Mouse (Mus musculus): Measurements from ENCODE around the gene Ensa.
"Not testable (repeated sequence)": the region's sequence is repeated elsewhere in the genome, so short reads cannot be mapped to it uniquely, and the experiment has no call there.

Ensa gene

DNA sequence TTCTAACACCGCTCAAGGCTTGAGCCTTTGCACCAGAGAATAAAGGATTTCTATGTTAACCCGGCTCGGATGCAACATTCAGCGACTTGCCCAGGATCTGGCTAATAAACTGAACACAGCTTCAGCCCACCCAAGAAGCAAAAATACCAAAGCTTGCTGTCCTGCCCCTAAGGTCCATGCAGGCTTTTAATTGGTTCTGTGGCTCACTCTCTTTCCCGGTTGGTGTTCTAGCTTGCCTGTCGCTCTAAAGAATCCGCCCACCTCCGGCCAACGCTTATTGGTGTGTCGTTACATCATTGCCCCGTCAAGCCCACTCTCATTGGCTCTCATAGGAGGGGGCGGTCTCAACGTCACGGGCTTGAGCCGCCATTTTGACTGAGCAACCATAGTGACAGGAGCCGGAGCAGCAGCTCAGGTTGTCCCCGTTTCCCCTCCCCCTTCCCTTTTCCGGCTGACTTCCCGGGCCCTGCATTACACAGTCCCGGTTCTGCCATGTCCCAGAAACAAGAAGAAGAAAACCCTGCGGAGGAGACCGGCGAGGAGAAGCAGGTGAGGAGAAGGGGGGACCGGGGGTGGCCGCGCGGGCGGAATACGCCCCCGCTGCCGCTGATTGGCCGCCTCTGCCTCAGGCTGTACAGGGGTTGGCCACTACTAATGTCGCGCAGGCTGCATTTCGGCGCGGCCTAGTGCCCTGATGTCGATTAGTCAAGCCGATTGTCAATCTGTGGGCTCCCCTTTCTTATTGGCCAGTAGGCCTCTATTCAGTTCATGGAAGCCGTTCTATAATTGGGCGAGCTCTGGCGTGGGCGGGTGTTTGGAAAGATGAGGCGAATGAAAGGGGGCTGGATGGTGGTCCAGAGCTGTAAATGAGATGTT, at the start of gene Ensa:
Ensa (plus strand) TSS at position 366 of the 876 bp plus-strand sequence.
- in situ Hi-C loops (cut with MboI, MseI), result no loop called here

DNA sequence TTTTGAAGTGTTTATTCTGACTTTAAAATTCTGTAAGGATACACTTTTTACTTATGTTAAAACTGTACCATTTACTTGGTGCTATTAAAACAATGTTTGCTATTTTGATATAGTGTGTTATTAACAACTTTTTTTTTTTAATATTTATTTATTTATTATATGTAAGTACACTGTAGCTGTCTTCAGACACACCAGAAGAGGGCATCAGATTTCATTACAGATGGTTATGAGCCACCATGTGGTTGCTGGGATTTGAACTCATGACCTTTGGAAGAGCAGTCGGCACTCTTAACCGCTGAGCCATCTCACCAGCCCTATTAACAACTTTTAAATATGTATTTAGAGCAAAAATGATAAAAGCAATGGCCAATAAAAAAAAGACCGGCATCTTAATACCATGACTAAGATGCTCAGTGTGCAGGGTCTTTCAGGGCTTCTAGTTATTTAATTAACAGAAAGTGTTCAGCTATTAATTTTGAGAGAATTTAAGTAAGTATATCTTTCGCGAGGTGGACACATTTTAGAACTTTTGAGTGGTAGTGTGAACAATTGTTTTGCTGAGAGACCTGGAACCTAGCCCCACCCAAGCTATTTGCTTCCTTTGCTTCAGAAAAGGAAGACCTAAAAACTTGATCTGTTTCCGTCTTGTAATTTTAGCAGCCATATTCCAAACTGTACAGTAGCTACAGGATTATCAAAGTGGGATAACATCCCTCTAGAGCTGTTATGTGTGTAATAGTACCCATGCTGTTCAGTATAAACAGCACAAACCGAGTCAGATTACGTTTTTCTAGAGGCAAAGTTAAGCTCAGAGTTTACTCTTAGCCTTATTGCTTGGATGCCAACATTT, 36.8 kb upstream of the Ensa start:
- in situ Hi-C loops (cut with MboI, MseI), result no loop called here

DNA sequence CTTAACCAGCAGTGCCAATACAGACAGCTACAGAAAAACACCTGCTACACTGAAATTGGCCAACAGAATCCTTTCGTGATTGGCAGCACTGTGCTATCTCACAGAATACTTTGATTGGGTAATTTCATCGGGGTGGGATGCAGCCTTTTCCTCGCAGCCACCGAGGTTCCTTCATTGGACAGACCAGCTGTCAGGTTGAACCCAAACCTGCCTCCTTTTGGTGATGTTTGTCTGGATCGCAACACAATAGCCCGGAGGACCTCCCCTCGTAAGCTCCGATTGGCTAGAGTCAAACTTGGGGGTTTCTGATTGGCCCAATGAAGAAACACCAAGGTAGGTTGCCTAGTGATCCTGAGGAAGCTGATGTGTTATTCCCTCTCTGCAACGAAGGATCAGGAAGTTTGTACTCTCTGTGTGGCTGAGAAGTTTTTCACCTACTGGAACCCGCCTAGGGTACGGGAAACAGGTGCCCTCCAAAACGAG, 36.1 kb upstream of the Ensa start, which contains the start of gene Golph3l:
Golph3l (plus strand) TSS at position 331 of the 483 bp plus-strand sequence.
- in situ Hi-C loops (cut with MboI, MseI), result no loop called here

DNA sequence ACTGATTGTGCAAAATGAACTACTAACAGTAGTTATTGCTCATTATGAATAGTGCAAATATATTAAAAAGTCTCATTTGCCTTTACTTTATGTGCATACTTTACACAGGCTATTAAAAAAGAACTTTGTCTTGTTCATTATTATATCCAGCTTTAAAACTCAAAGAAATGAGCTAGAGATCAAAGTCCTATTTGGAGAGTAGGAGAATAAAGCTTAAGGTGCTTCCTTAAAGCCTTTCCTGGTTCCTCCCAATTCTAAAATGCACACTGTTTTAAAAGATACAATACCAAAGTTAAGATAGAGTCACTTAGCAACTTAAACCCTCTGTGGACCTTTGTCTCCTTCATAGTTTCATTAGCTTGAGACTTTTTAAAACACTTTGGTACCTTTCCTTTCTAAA, 26.1 kb upstream of the Ensa start:
- in situ Hi-C loops (cut with MboI, MseI), result no loop called here

DNA sequence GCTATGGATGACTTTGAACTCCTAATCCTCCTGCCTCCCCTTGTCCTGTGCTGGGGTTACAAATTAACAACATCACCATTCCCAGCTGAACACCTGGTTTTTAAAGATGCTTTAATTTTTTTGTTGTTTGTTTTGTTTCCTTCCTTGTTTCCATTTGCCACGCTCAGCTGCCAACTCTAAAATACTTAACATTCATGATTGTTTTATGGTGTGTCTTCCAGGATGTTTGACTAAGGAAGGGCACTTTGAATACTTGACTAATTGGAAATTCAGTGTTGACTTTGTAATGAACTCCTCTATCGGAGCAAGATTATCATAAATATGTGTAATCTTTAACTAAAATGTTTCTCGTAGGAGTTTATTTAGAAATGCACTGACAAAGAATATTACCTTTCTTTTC, 23.5 kb upstream of the Ensa start:
- in situ Hi-C loops (cut with MboI, MseI), result loop anchor here (5.0 kb wide), 1 partner anchor 54 kb away; no protein-coding TSS in a partner anchor

DNA sequence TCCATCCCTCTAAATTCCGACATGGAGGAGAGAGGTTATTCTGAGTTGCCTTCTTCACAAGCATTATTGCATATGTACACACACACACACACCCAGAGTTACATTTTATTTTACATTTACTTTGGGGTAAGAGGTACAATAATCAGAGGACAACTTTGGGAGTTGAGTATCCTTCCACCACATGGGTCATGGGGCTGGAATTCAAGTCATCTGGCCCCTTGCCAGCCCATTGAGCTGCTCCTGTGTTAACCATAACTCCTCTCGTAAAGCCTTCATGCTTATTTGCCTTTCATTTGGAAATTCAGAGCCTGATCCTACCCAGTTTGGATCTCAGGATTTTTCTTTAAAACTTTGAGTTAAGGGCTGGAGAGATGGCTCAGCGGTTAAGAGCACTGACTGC, 18.7 kb upstream of the Ensa start:
- in situ Hi-C loops (cut with MboI, MseI), result no loop called here

DNA sequence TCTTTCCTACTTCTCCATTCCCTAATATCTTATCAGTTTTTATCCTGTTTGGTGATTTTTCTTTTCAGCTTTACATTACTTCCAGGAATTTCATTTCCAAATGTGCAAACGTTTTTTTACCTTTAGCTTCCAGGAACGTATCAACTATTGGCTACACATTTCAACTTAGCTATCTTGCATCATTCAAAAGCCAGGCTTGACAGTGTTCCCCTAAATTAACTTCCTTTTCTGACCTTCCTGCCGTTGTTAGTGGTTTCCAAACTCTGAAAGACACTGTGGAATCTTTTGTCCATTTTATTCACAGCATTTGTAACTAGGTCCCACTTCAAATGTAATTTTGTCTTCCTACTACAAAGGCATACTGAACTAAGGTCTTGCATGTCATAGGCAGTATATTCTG, 15.6 kb upstream of the Ensa start:
- in situ Hi-C loops (cut with MboI, MseI), result no loop called here

DNA sequence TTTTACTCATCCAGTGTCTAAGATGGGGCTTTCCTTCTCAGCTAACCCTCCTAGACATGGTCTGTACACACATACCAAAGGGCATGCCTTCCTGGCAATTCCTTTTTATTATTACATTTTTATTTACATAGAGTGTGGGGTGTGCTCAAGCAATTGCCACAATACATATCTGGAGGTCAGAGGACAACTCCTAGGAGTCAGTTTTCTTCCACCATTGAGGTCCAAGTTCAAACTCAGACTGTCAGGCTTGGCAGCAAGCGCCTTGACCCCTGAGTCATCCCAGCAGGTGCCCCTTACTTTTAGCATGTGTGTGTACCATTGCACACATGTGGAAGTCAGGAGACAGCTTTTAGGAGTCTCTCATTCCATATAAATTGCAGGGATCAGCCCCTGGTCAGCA, 10.8 kb upstream of the Ensa start:
- in situ Hi-C loops (cut with MboI, MseI), result no loop called here

DNA sequence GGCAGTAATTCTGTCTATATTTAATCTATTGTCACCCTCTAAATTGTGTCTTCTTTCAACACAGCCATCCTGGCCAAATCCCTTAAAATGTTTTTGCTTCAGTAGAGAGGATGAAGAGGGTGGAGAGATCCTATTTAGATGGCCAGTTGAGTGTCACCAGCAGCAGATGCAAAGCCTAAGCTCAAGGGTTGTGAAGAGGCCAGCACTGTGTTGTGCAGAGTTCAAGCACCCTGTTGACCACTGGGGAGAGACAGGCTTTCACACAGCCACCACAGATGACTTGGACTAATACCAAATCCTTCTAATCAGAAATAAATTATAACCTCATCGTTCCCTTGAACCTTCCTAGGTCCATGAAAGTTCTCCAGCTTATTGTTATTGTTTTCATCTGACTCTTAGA, 6.3 kb upstream of the Ensa start:
- in situ Hi-C loops (cut with MboI, MseI), result no loop called here

DNA sequence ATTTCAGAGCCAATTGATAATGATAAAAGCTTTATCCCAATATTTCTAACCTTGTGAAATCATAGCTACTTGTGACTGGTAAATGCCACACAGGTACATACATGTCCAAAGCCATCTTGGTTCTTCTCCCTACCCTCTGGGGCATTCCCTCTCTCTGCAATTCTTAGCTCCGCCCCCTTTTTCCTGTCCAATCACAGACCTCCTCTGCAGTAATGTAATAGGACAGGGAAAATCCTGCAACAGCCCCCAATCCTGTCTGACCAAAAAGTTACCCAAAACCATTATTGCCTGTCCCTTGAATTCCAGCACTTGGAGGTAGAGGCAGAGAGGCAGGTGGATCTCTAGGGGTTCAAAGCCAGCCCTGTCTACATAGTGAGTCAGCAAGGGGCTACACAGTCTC, 3.6 kb upstream of the Ensa start:
- in situ Hi-C loops (cut with MboI, MseI), result no loop called here

DNA sequence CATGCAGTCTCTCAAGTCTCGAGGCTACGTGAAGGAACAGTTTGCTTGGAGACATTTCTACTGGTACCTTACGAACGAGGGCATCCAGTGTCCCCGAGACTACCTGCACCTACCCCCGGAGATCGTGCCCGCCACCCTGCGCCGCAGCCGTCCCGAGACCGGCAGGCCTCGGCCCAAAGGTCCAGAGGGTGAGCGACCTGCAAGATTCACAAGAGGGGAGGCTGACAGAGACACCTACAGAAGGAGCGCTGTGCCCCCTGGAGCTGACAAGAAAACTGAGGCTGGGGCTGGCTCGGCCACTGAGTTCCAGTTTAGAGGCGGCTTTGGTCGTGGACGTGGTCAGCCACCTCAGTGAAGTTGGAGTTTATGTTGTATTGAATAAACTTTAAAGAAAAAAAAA, 2.4 kb upstream of the Ensa start:
- in situ Hi-C loops (cut with MboI, MseI), result not testable (repeated sequence)

DNA sequence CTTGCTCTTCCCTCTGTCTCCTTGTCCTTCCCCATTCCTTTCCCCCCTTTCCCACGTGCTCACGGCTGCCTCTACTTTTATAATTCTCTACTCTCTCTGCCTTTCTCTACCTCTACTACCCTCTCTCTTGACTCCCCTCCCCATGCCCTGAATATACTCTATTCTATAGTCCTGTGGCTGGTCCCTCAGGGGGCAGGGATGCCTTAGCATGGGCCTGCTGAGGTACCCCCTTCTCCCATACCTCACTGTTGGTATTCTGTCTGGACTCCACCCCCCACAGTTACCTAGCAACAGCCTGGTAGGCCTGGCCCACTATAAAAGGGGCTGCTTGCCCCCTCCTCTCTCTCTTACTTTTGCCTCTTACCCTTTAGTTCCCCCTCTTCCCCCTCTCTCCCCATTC, 1.2 kb upstream of the Ensa start:
- in situ Hi-C loops (cut with MboI, MseI), result no loop called here

DNA sequence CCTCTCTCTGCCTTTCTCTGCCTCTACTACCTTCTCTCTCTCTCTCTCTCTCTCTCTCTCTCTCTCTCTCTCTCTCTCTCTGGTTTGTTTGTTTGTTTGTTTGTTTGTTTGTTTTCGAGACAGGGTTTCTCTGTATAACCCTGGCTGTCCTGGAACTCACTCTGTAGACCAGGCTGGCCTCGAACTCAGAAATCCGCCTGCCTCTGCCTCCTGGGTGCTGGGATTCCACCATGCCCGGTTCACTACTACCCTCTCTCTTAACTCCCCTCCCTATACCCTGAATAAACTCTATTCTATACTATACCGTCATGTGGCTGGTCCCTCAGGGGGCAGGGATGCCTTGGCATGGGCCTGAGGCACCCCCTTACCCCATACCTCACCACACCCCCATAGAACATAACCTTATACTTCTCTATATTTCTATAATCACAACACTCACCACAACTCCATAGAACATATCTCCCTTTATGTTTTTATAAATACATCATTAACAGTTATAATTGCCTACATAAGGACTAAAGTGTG, 740 bp upstream of the Ensa start:
- in situ Hi-C loops (cut with MboI, MseI), result not testable (repeated sequence)

DNA sequence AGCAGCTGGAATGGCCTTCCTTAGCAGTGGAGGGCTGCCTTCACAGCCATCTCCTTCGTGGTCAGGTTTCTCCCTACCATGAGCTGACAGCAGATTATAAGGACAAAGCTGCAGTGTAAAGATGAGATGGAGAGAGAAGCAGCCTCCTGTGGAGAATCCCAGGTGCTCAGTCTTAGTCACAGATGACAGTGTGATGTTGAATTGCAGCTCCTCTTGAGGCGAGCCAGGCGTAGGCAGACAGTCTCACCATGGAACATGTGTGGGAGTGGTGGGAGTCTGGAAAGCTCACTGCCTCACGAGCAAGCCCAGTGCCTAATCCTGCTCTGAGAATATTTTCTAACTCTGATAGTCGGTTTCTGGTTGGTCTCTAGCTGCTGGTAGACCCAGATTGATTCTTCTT, 3.0 kb downstream of the Ensa start:
- in situ Hi-C loops (cut with MboI, MseI), result no loop called here

DNA sequence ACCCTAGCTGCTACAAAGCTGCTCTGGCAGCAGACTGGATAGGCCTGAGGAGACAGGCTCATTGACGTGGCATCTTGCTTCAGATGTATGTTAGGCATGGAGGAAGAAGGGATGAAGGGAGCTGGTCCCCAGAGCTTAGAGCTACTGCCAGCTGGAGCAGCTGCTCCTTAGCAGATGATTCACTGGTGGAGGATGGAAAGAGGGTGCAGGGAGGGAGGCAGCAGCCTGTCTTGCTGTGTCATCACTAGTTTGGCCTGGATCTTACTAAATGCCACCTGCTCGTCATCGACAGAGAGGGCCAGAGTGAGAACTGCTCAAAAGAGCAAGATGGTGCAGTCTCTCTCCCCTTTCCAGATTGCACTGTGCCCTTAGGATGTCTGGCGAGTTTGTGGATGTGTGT, 5.0 kb downstream of the Ensa start:
- in situ Hi-C loops (cut with MboI, MseI), result no loop called here

DNA sequence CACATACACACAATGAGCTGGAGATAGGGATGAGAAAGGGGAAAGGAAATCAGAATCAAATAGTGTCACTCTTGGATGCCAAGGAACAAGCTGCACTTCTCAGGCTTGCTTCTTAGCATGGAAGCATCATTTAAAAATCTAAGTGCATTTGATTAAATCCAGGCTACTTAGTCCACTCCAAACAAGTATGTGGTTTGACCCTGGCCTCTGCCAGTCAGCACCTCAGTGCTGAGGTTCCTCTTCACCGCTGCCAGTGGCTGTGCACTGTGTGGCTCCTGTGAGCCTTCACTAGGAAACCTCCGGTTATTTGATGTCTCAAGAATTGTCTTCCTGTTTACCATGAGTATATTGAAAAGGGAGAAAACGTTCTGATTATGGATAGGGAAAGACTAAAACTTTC, 6.1 kb downstream of the Ensa start:
- in situ Hi-C loops (cut with MboI, MseI), result no loop called here

DNA sequence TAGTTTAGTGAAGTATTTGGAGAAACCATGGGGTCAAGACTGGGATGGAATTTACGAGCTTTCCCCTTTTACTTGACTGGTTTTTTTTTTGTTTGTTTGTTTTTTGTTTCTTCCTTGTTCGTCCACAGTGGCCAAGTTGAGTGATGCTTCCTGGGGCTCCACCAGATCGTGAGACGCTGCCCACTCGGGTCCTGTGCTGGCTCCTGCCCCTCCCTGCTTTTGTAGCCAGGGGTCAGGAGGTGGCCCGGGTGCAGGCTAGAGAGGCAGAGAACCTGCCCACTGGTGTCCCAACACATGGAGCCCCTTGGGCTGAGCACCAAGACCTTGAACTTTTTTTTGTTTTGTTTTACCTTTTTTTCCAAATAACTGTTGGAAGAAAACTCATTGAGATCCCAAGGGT, 6.5 kb downstream of the Ensa start:
- in situ Hi-C loops (cut with MboI, MseI), result no loop called here

DNA sequence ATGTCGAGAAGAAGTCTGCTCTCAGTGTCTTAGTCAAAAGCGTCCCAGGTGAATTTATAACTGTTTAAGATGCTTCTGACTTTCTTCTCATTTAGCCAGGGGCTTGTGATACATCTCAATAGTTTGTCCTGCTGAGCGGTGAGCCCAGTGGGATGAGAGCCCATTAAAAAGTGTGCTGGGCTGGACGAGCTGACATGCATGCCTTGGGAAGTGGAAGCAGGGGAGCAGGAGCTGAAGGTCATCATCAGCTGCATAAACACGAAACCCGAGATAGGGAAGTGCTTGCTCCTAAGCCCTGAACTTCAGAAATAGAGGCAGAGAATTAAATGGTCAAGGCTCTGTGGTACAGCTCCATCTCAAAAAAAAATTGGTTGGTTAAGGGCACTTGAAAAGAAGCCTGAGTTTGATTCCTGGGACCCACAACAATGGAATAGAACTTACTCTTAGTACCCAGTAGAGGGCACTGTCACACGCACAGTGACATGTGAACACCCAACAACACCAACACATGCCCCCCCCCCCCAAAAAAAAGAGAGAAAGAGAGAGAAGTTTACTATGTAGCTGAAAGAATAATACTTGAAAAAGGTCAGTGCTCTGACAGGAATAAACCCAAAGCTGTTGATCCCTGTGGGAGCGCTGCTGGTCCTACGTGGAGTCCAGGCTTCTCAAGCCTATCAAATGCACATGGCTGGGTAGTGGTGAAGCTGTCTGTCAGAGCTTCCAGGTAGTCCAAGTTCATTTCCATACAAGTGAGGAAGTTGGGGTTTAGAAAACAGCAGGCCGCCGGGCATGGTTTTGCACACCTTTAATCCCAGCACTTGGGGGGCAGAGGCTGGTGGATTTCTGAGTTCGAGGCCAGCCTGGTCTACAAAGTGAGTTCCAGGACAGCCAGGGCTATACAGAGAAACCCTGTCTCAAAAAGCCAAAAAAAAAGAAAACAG, 8.1 kb downstream of the Ensa start:
- in situ Hi-C loops (cut with MboI, MseI), result no loop called here

DNA sequence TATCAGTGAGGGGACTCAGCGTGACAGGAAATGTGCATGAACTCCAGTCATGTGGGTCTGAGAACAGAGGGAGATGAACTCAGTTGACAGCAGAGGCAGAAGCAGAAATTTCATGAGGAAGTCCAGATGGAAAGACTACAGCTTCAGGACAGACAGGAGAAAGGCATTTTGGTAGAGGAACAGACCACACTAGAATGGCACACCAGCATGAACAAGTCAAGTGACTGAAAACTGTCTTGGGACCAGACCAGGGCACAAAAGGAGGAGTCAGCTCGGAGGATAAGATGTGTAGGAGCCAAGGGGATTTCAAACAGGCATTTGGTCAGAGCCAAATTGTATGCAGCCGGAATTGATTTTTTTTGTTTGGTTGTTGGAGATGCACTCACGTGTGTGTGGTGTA, 10.8 kb downstream of the Ensa start:
- in situ Hi-C loops (cut with MboI, MseI), result no loop called here

DNA sequence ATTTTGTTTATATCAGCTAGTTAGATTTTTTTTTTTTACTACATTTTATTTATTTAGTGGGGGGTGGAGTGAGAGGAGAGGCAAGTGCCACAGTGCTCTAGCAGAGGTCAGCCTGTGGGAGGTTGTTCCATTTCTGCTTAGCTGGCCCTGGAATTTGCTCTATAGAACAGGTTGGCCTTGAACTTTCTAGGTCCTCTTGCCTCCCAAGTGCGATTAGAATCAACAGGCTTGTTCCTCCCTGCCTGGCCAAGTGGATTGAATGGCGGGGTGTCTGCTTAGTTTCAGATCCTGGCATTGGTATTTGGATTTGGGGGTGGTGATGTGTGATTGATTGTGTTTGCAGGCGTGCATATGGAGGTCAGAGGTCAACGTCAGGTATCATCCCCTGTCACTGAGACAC, 11.3 kb downstream of the Ensa start:
- in situ Hi-C loops (cut with MboI, MseI), result no loop called here

DNA sequence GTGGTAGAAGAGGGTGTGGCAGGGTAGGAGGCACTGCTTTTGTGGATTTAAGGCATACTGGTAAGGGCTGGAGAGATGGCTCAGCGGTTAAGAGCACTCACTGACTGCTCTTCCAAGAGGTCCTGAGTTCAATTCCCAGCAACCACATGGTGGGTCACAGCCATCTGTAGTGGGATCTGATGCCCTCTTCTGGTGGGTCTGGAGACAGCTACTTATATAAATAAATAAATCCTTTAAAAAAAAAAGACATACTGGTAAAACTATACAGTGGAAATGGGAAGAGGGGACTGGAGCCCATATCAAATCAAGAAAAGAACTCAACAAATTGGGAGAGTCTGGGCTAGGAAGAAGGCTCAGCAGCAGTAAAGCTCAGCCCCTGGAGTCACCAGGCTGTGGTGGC, 14.9 kb downstream of the Ensa start:
- in situ Hi-C loops (cut with MboI, MseI), result no loop called here

Measured in T-helper 2 cell (primary cell).